Mouse (Mus musculus) heart, embryonic 16.5 days (tissue): Measurements from ENCODE around the gene Arid3a. TPM values are rescaled to one million over a fixed set of nuclear protein-coding genes. Genes with fewer than 3 reads are reported as not detected.
A peak's percentile ranks its signal among the peaks of the same experiment; 100 is the strongest.
"Not testable (repeated sequence)": the region's sequence is repeated elsewhere in the genome, so short reads cannot be mapped to it uniquely, and the experiment has no call there.

Experiments used
- ATAC-seq: fragments of 200-750 bp; cut with Nextera tagmentation; replicated peaks from 2 replicates; pipeline ENCODE4 v1.8.0; 2017; ENCODE audit warnings: moderate number of reproducible peaks; ENCODE audit not compliant: insufficient read depth, low FRiP score; ENCODE audit errors: extremely low read depth
- H3K27ac ChIP-seq: fragments of 300-500 bp; sonication (generic); 2 replicates; pipeline ENCODE4 v1.5.1; 2014; ENCODE audit warnings: mild to moderate bottlenecking, low read length, control low read depth, moderate library complexity
- H3K27me3 ChIP-seq: fragments of 300-500 bp; sonication (generic); 2 replicates; pipeline ENCODE4 v1.6.1; 2014; ENCODE audit warnings: low read length, mixed read lengths; ENCODE audit not compliant: control insufficient read depth, insufficient read depth
- H3K36me3 ChIP-seq: fragments of 300-500 bp; sonication (generic); 2 replicates; pipeline ENCODE4 v1.6.1; 2014; ENCODE audit not compliant: control insufficient read depth, insufficient read depth
- H3K4me1 ChIP-seq: fragments of 300-500 bp; sonication (generic); 2 replicates; pipeline ENCODE4 v1.6.1; 2014; ENCODE audit warnings: low read length, mixed read lengths; ENCODE audit not compliant: control insufficient read depth, insufficient read depth
- H3K4me2 ChIP-seq: fragments of 300-500 bp; sonication (generic); 2 replicates; pipeline ENCODE4 v1.6.1; 2014; ENCODE audit warnings: low read depth, mild to moderate bottlenecking, control low read depth, low read length
- H3K4me3 ChIP-seq: fragments of 300-500 bp; sonication (generic); 2 replicates; pipeline ENCODE4 v1.5.1; 2014; ENCODE audit warnings: mild to moderate bottlenecking, control low read depth, low read length
- H3K9ac ChIP-seq: fragments of 300-500 bp; sonication (generic); 2 replicates; pipeline ENCODE4 v1.6.1; 2014; ENCODE audit warnings: low read length, control low read depth
- H3K9me3 ChIP-seq: fragments of 300-500 bp; sonication (generic); replicated peaks from 2 replicates; pipeline ENCODE4 v1.6.1; 2016; ENCODE audit warnings: low read length; ENCODE audit not compliant: control insufficient read depth
- WGBS: fragments of 180-500 bp; shearing (Covaris S2); extraction: QIAGEN DNeasy Blood & Tissue Kit; methylation state at CpG from one replicate; pipeline ENCODE4 v1.1.7; 2014; 5-methylcytosine and 5-hydroxymethylcytosine counted together
- polyA plus RNA-seq: library from polyadenylated mRNA; unstranded; fragments of >200 nt; fragmentation: Nextera tagmentation; extraction: Ambion mirVana; gene quantifications from 2 replicates; pipeline ENCODE4 v1.2.1, GENCODE M21; 2015

Arid3a gene
- polyA plus RNA-seq, 1 experiment from 2014 or later: 1.5 TPM

- Histone ChIP-seq H3K9ac (no peak overlapping the region), H3K4me2 (no peak overlapping the region), H3K27ac (no peak overlapping the region), H3K36me3 (peaks cover 14% of the 10 kb centered on the region), H3K27me3 (no peaks in the 10 kb centered on the region), H3K4me3 (no peak overlapping the region), H3K4me1 (peaks cover 10% of the 10 kb centered on the region; the same call in 1 of the 2 replicates), H3K9me3 (no peaks in the 10 kb centered on the region)
- WGBS: 76% methylated on average over 6 of the region's 6 CpGs
- ATAC-seq: no peak
Observed at GRCm38 (mm10) chr10:79947502-79947901, 20.7 kb downstream of the Arid3a start.

GRCm38 (mm10) chr10:79949873-79950272, 23.0 kb downstream of the Arid3a start:
- Histone ChIP-seq H3K4me1 (peaks cover 10% of the 10 kb centered on the region; the same call in 1 of the 2 replicates), H3K4me3 (no peak overlapping the region), H3K9me3 (no peaks in the 10 kb centered on the region), H3K9ac (no peak overlapping the region), H3K27ac (no peak overlapping the region), H3K27me3 (no peaks in the 10 kb centered on the region), H3K4me2 (no peak overlapping the region), H3K36me3 (peaks cover 14% of the 10 kb centered on the region)
- no peak for ATAC-seq
- WGBS: 68% methylated on average over 4 of the region's 4 CpGs

GRCm38 (mm10) chr10:79950661-79951060, 23.8 kb downstream of the Arid3a start:
- Histone ChIP-seq H3K27me3 (no peaks in the 10 kb centered on the region), H3K9ac (no peak overlapping the region), H3K4me1 (peaks cover 10% of the 10 kb centered on the region; the same call in 1 of the 2 replicates), H3K4me2 (no peak overlapping the region), H3K4me3 (no peak overlapping the region), H3K36me3 (peaks cover 14% of the 10 kb centered on the region), H3K27ac (no peak overlapping the region), H3K9me3 (no peaks in the 10 kb centered on the region)
- WGBS: 82% methylated on average over 18 of the region's 18 CpGs
- ATAC-seq: no peak

- Histone ChIP-seq H3K9ac (no peak overlapping the region), H3K4me3 (no peak overlapping the region), H3K4me2 (no peak overlapping the region), H3K27me3 (no peaks in the 10 kb centered on the region), H3K9me3 (no peaks in the 10 kb centered on the region), H3K27ac (no peak overlapping the region), H3K36me3 (peaks cover 14% of the 10 kb centered on the region), H3K4me1 (no peaks in the 10 kb centered on the region)
- WGBS: 84% methylated on average over 6 of the region's 6 CpGs
- ATAC-seq: no peak
Observed at GRCm38 (mm10) chr10:79953946-79954345, 27.1 kb downstream of the Arid3a start.

GRCm38 (mm10) chr10:79955691-79956090, 28.8 kb downstream of the Arid3a start:
- 67% methylated on average over 9 of the region's 9 CpGs for WGBS
- ATAC-seq: no peak
- H3K4me3 ChIP-seq: no peak overlapping the region
- H3K9me3 ChIP-seq: no peaks in the 10 kb centered on the region
- H3K4me1 ChIP-seq: peaks cover 2% of the 10 kb centered on the region
- no peaks in the 10 kb centered on the region for H3K27me3 ChIP-seq
- H3K9ac ChIP-seq: no peak overlapping the region
- H3K27ac ChIP-seq: no peak overlapping the region
- no peak overlapping the region for H3K4me2 ChIP-seq
- H3K36me3 ChIP-seq: peaks cover 9% of the 10 kb centered on the region

GRCm38 (mm10) chr10:79956643-79957154, 29.9 kb downstream of the Arid3a start:
- Histone ChIP-seq H3K27me3 (no peaks in the 10 kb centered on the region), H3K27ac (no peak overlapping the region), H3K4me1 (peaks cover 8% of the 10 kb centered on the region), H3K4me2 (no peak overlapping the region), H3K4me3 (no peak overlapping the region), H3K36me3 (peaks cover 7% of the 10 kb centered on the region; the same call in 1 of the 2 replicates), H3K9me3 (no peaks in the 10 kb centered on the region), H3K9ac (no peak overlapping the region)
- no peak for ATAC-seq
- WGBS: 39% methylated on average over 4 of the region's 4 CpGs

GRCm38 (mm10) chr10:79958140-79958816, 31.4 kb downstream of the Arid3a start:
- Histone ChIP-seq H3K9ac (no peak overlapping the region), H3K27ac (no peak overlapping the region), H3K4me2 (peak overlapping the region; percentile 47; the same call in 1 of the 2 replicates), H3K36me3 (peaks cover 13% of the 10 kb centered on the region), H3K4me1 (peaks cover 8% of the 10 kb centered on the region), H3K27me3 (no peaks in the 10 kb centered on the region), H3K4me3 (no peak overlapping the region), H3K9me3 (no peaks in the 10 kb centered on the region)
- 18% methylated on average over 21 of the region's 21 CpGs for WGBS
- ATAC-seq: no peak

- not testable (repeated sequence) for H3K9me3 ChIP-seq, H3K4me1 ChIP-seq, H3K27me3 ChIP-seq, H3K27ac ChIP-seq, H3K9ac ChIP-seq, ATAC-seq
- Histone ChIP-seq H3K4me2 (peak overlapping the region; percentile 89), H3K4me3 (peak overlapping the region; percentile 78), H3K36me3 (peaks cover 18% of the 10 kb centered on the region)
- WGBS: 39% methylated on average over 10 of the region's 10 CpGs
Observed at GRCm38 (mm10) chr10:79959412-79959811, 32.6 kb downstream of the Arid3a start.

- Histone ChIP-seq H3K9me3 (no peaks in the 10 kb centered on the region), H3K27me3 (no peaks in the 10 kb centered on the region), H3K4me1 (peaks cover 8% of the 10 kb centered on the region), H3K9ac (peak within 1 kb of the TSS; percentile 77), H3K27ac (peak within 1 kb of the TSS; percentile 63; the same call in 1 of the 2 replicates), H3K4me2 (peak within 1 kb of the TSS; percentile 89), H3K36me3 (peaks cover 24% of the 10 kb centered on the region), H3K4me3 (peak within 1 kb of the TSS; percentile 78)
- WGBS: under 1% methylated on average over 61 of the region's 61 CpGs
- ATAC-seq: peak; percentile 96
Observed at GRCm38 (mm10) chr10:79959847-79960601, 33.2 kb downstream of the Arid3a start, which contains the start of gene Wdr18. Gene Wdr18 (plus strand): TSS chr10:79960152.
